Mouse (Mus musculus): ENCODE measurements at regions not wholly inside any gene's neighbourhood (a gene's known extent, or its start where the extent isn't known, plus 50 kb on each side); places are given as distances from the start of the nearest gene placed in this dataset.
"Not testable (repeated sequence)": the region's sequence is repeated elsewhere in the genome, so short reads cannot be mapped to it uniquely, and the experiment has no call there.

DNA sequence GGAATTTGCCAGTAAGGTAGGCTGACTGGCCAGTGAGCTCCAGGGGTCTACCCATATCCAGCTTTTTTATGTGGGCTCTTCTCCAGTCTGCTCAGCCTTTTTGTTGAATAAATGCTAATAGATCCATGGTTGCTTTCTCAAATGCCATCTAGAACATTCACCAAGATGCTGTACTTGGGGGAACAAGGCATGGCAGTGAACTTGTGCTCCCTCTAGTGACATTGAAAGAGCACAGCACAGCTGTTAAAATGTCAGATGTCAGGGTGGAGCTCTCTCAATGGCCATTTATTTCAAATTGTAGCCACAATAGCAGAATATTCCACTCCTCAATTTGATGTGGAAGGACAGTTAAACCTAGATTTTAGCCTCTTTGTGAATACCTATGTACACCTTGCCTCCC, 86.3 kb downstream of the Kcnk1 start:
- intact Hi-C loops (cut with DNase I), result loop anchor here (2.0 kb wide), 1 partner anchor 130 kb away; no protein-coding TSS in a partner anchor
- no peak for DNase-seq

GRCm38 (mm10) chr8:126082827-126083226, 87.9 kb downstream of the Kcnk1 start:
- DNase-seq, result no peak
- intact Hi-C loops (cut with DNase I), result no loop called here

DNA sequence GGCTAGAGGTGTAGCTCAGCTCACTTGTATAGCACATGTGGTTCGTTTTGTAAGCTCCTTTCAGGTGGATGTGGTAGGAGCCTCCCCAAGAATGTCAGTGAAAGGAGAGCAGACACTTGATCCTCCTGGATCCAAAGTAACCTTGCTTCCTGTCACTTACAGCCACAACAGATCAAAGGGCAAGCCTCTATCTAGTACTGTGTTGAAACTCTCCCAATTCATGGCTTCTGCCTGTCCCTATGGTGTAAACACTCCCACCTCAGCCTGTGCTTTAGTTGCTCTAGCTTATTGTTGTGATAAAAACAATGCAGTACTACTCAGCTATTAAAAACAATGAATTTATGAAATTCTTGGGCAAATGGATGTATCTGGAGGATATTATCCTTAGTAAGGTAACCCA, 95.8 kb downstream of the Kcnk1 start:
- intact Hi-C loops (cut with DNase I), result no loop called here

DNA sequence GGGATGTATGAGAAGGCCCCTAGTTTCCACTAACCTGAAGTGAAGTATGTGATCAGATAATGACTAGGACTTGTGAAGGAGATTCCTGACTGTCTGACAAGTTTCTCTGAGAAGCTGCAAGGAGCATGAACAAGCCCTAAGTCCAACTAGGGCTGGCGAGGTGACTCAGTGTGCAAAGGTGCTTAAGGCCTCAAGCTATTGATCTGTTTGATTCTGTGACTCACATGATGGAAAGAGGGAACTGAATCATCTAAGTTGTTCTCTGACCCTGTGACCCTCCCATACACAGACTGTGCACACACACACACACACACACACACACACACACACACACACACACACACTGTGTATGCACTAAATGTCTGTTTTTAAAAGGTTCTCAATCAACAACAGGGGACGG, 99.0 kb downstream of the Kcnk1 start:
- DNase-seq, result no peak
- intact Hi-C loops (cut with DNase I), result no loop called here

More for the DNA sequence above, 95.8 kb downstream of the Kcnk1 start:
- DNase-seq, result no peak

DNA sequence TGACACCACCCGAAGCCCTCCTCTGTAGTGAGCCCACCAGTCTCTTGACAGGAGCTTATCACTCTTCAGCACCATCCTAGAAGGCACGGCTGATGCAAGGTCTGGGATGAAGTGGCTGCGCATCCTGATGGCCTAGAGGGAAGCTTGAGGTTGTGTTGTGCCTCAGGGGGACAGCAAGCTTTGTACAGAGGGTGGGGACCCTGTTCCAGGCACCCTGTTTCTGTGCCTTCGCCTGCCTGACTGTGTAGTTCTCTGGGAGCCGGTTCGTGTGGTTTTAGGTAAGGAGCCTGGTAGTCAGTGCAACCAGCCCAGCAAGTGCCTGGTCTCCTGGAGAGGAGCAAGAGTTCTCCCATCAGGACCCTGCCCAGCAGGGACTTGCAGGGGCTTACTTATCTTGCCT, 101.1 kb downstream of the Kcnk1 start:
- intact Hi-C loops (cut with DNase I), result no loop called here
- DNase-seq, result no peak

- no peak for DNase-seq
- intact Hi-C loops (cut with DNase I), result no loop called here
These were observed 101.7 kb downstream of the Kcnk1 start for GRCm38 (mm10) chr8:126096636-126097170.

DNA sequence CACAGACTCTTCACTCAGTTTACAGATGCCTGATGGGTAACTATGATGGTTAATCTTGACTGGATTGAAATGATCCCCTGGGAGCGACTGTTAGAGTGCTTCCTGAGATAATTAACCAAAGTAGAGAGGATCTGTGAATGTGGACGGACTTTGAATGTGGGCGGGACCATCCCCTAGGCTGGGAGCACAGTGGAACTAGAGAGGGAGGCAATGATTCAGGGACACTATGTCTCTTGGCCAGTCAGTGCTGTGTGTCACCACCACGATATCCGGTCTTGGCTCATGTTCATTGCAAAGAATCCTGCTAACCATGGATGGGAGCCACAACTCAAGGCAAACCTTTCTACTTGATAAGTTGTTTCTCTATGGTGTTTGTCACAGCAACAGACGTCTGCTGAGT, 103.9 kb downstream of the Kcnk1 start:
- no peak for DNase-seq
- intact Hi-C loops (cut with DNase I), result no loop called here

- no peak for DNase-seq
- intact Hi-C loops (cut with DNase I), result no loop called here
These were observed 104.9 kb downstream of the Kcnk1 start for GRCm38 (mm10) chr8:126099889-126100288.

DNA sequence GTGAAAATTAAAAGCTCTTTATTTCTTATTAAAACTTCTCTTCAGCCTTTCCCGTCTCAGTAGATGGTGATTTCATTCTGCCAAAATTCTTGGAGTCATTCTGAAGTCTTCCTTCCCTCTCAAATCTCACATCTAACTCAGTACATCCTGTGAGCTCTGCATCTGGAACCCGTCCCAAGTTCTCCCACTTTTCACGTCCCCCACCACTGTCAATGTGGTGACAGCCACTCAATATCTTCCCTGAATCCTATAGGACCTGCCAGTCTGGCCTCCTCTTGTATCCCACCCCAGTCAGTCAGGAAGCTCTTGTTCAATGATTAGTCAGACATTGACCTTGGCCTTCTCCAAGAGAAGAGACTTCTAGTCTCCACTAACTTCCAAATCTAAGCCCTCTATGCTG, 110.1 kb downstream of the Kcnk1 start:
- intact Hi-C loops (cut with DNase I), result no loop called here
- DNase-seq, result no peak

- no peak for DNase-seq
- intact Hi-C loops (cut with DNase I), result no loop called here
These were observed 131.1 kb downstream of the Kcnk1 start for GRCm38 (mm10) chr8:126126041-126126440.

- DNase-seq, result peak; percentile 19 to 29
- intact Hi-C loops (cut with DNase I), result no loop called here
These were observed 137.1 kb downstream of the Kcnk1 start for GRCm38 (mm10) chr8:126132076-126132475.

- DNase-seq, result not testable (repeated sequence)
These were observed 137.9 kb downstream of the Kcnk1 start for GRCm38 (mm10) chr8:126132918-126133317.

DNA sequence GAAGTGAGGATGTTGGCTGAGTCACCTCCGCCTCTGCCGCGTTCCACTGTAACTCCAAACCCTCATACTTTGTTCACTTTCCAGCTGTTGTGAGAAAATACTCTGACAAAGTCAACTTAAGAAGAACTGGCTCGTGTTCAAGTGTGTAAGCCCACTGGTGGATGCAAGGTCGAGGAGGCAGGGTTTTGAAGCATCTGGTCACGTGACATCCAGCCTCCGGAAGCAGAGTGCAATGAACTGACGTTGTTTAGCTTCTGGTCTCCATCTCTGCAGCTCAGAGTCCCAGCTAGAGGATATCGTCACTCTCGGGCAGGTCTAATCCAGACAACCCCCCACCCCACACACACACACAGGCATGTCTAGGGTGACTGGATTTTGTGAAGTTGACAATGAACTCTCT, 140.1 kb downstream of the Kcnk1 start:
- intact Hi-C loops (cut with DNase I), result no loop called here
- no peak for DNase-seq

More at GRCm38 (mm10) chr8:126132918-126133317, 137.9 kb downstream of the Kcnk1 start:
- intact Hi-C loops (cut with DNase I), result not testable (repeated sequence)

- intact Hi-C loops (cut with DNase I), result no loop called here
- DNase-seq, result no peak
These were observed 140.6 kb downstream of the Kcnk1 start for GRCm38 (mm10) chr8:126135573-126135972.

- intact Hi-C loops (cut with DNase I), result no loop called here
- no peak for DNase-seq
These were observed 142.0 kb downstream of the Kcnk1 start for GRCm38 (mm10) chr8:126136946-126137345.

GRCm38 (mm10) chr8:126137452-126137851, 142.5 kb downstream of the Kcnk1 start:
- no peak for DNase-seq
- intact Hi-C loops (cut with DNase I), result no loop called here

DNA sequence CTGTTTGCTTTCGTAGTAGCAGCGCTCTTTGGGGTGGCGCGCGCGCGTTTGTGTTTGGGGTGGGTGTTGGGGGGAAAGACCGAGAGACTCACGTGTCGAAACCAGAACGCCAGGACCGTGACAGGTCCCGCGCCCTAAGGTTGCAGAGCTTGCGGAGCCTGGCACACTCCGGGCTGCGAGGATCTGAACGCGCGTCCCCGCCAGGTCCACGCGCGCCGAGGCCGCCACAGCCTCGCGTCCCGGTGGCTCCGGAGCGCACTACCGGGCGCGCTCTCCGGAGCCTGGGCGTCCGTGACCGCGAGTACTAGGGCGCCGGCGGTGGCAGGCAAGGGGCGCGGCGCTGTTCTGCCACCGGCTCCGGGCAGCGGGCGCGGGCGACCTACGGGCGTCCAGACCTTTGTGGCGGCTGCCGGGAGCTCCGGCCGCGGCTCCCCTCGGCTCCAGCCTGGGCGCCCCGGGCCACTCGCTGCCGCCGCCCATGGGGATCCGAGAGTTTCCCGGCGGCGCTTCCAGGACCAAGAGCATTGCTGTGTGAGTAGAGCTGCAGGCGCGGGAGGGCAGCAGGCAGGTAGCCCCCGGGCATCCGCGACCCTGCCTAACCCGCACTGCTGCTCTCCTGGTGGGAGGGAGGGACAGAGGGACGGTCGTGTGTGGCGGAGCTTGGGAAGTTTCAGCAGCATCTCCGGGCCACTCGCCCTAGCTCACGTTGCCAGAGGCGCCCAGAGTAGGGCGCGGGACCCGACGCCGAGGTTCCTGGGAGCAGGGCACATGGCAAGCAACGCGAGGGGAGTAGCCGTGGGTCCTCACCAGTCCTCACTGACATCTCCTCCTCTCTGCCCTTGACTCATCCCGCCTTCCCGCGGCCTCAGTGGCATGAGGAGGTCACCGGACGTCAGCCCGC, 143.9 kb downstream of the Kcnk1 start:
- intact Hi-C loops (cut with DNase I), result no loop called here
- peak; percentile 14 to 23 for DNase-seq

GRCm38 (mm10) chr8:126139546-126139870, 144.5 kb downstream of the Kcnk1 start:
- DNase-seq, result no peak
- intact Hi-C loops (cut with DNase I), result no loop called here

- no peak for DNase-seq
- intact Hi-C loops (cut with DNase I), result no loop called here
These were observed 146.0 kb downstream of the Kcnk1 start for GRCm38 (mm10) chr8:126140998-126141397.

GRCm38 (mm10) chr8:126151527-126151926, 146.8 kb upstream of the Slc35f3 start:
- intact Hi-C loops (cut with DNase I), result no loop called here
- DNase-seq, result no peak

DNA sequence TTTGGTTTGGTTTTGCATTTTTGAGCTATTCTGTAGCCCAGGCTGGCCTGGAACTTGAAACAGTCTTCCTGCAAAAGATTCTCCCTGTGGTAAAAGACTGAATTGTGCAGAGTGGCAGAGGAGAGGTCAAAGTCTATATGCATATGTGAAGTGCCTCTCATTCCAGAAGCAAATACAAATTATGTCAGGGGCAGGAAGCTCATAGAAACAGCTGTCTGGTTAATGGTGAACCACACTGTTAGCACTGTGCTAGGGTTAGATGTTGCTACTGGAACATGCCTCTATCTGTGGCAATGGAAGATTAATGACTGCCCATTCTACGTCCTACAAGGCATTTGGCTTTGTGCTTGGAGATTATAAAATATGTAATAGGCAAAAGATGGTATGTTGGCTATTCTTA, 144.4 kb upstream of the Slc35f3 start:
- intact Hi-C loops (cut with DNase I), result no loop called here
- DNase-seq, result no peak

All from heart, postnatal 14 days (tissue).